Mouse (Mus musculus) lung, postnatal 0 days (tissue): ENCODE data around the gene Dennd2a. TPM values are rescaled to one million over a fixed set of nuclear protein-coding genes. Genes with fewer than 3 reads are reported as not detected.

Experiments
- ATAC-seq: fragments of 200-750 bp; cut with Nextera tagmentation; 2 replicates; pipeline ENCODE4 v1.8.0; 2017; ENCODE audit warnings: moderate library complexity
- DNase-seq: peaks from one replicate; pipeline ENCODE4 v3.0.0-alpha.2; 2016; ENCODE audit warnings: low spot score
- H3K27ac ChIP-seq: fragments of 300-500 bp; sonication (generic); 2 replicates; pipeline ENCODE4 v1.5.1; 2014; ENCODE audit warnings: antibody characterized with exemption, mild to moderate bottlenecking, low read length, mixed read lengths
- H3K27me3 ChIP-seq: fragments of 300-500 bp; sonication (generic); replicated peaks from 2 replicates; pipeline ENCODE4 v1.6.1; 2014; ENCODE audit warnings: low read length, mixed read lengths; ENCODE audit not compliant: insufficient read depth
- H3K36me3 ChIP-seq: fragments of 300-500 bp; sonication (generic); 2 replicates; pipeline ENCODE4 v1.6.1; 2014; ENCODE audit warnings: low read length, mixed read lengths; ENCODE audit not compliant: insufficient read depth
- H3K4me1 ChIP-seq: fragments of 300-500 bp; sonication (generic); 2 replicates; pipeline ENCODE4 v1.6.1; 2014; ENCODE audit warnings: antibody characterized with exemption, low read depth, low read length, mixed read lengths; ENCODE audit not compliant: insufficient read depth
- H3K4me2 ChIP-seq: fragments of 300-500 bp; sonication (generic); replicated peaks from 2 replicates; pipeline ENCODE4 v1.6.1; 2014; ENCODE audit warnings: low read depth, mild to moderate bottlenecking, low read length, moderate library complexity, mixed read lengths
- H3K4me3 ChIP-seq: fragments of 300-500 bp; sonication (generic); 2 replicates; pipeline ENCODE4 v1.5.1; 2014; ENCODE audit warnings: low read depth, low read length
- H3K9ac ChIP-seq: fragments of 300-500 bp; sonication (generic); replicated peaks from 2 replicates; pipeline ENCODE4 v1.6.1; 2014; ENCODE audit warnings: low read depth, mild to moderate bottlenecking
- H3K9me3 ChIP-seq: fragments of 300-500 bp; sonication (generic); 2 replicates; pipeline ENCODE4 v1.6.1; 2016; ENCODE audit warnings: low read length, mixed read lengths
- CTCF ChIP-seq: IDR thresholded peaks from 2 replicates; pipeline ENCODE4 v1.5.1; 2016; ENCODE audit warnings: antibody characterized with exemption, mild to moderate bottlenecking
- EP300 ChIP-seq: IDR thresholded peaks from 2 replicates; pipeline ENCODE4 v1.6.1; 2016; ENCODE audit warnings: antibody characterized with exemption, mild to moderate bottlenecking, control low read depth
- WGBS: fragments of 180-500 bp; shearing (Covaris S2); extraction: QIAGEN DNeasy Blood & Tissue Kit; methylation state at CpG from one replicate; pipeline ENCODE4 v1.1.7; 2014; 5-methylcytosine and 5-hydroxymethylcytosine counted together
- polyA plus RNA-seq: library from polyadenylated mRNA; unstranded; fragments of >200 nt; fragmentation: Nextera tagmentation; extraction: Ambion mirVana; gene quantifications from 2 replicates; pipeline ENCODE4 v1.2.1, GENCODE M21; 2015

Dennd2a gene
- 13.4 and 13.8 TPM in 2 replicates for polyA plus RNA-seq

GRCm38 (mm10) chr6:39557723-39558261 lies at the start of gene Dennd2a:
Gene Dennd2a (minus strand): TSS chr6:39557867.
- peak; percentile 90 for DNase-seq
- TF ChIP-seq EP300 (no peak), CTCF (no peak)
- Histone ChIP-seq H3K4me3 (peak within 1 kb of the TSS; percentile 79), H3K27ac (peak within 1 kb of the TSS; percentile 67), H3K4me2 (peak within 1 kb of the TSS; percentile 89), H3K36me3 (no peaks in the 10 kb centered on the region), H3K4me1 (peaks cover 11% of the 10 kb centered on the region; the same call in 1 of the 2 replicates), H3K9ac (peak within 1 kb of the TSS; percentile 76), H3K9me3 (no peaks in the 10 kb centered on the region), H3K27me3 (no peaks in the 10 kb centered on the region)
- WGBS, result 4% methylated on average over 35 of the region's 50 CpGs
- peak; percentile 79 for ATAC-seq

- no peak overlapping the region for H3K9ac ChIP-seq
- no peaks in the 10 kb centered on the region for H3K27me3 ChIP-seq
- DNase-seq (no peak), ATAC-seq (no peak)
- no peaks in the 10 kb centered on the region for H3K4me1 ChIP-seq
- H3K9me3 ChIP-seq, result no peaks in the 10 kb centered on the region
- H3K36me3 ChIP-seq, result peaks cover 3% of the 10 kb centered on the region; the same call in 1 of the 2 replicates
- no peak overlapping the region for H3K27ac ChIP-seq
- no peak overlapping the region for H3K4me3 ChIP-seq
- TF ChIP-seq CTCF (no peak), EP300 (no peak)
- no peak overlapping the region for H3K4me2 ChIP-seq
- 63% methylated on average over 5 of the region's 5 CpGs for WGBS
Observed at GRCm38 (mm10) chr6:39607365-39607764, 49.7 kb upstream of the Dennd2a start.

GRCm38 (mm10) chr6:39606862-39607261 lies 49.2 kb upstream of the Dennd2a start:
- no peak overlapping the region for H3K4me2 ChIP-seq
- no peak overlapping the region for H3K4me3 ChIP-seq
- TF ChIP-seq EP300 (no peak), CTCF (no peak)
- ATAC-seq (no peak), DNase-seq (no peak)
- no peak overlapping the region for H3K9ac ChIP-seq
- no peaks in the 10 kb centered on the region for H3K4me1 ChIP-seq
- H3K36me3 ChIP-seq, result peaks cover 3% of the 10 kb centered on the region; the same call in 1 of the 2 replicates
- 54% methylated on average over 3 of the region's 3 CpGs for WGBS
- H3K27me3 ChIP-seq, result no peaks in the 10 kb centered on the region
- H3K27ac ChIP-seq, result no peak overlapping the region
- no peaks in the 10 kb centered on the region for H3K9me3 ChIP-seq

GRCm38 (mm10) chr6:39606056-39606455 lies 48.4 kb upstream of the Dennd2a start:
- DNase-seq (peak; percentile 76), ATAC-seq (peak; percentile 32; the same call in 1 of the 2 replicates)
- no peaks in the 10 kb centered on the region for H3K4me1 ChIP-seq
- H3K36me3 ChIP-seq, result peaks cover 3% of the 10 kb centered on the region; the same call in 1 of the 2 replicates
- no peaks in the 10 kb centered on the region for H3K9me3 ChIP-seq
- TF ChIP-seq CTCF (no peak), EP300 (no peak)
- no peak overlapping the region for H3K9ac ChIP-seq
- H3K4me2 ChIP-seq, result no peak overlapping the region
- H3K27me3 ChIP-seq, result no peaks in the 10 kb centered on the region
- H3K27ac ChIP-seq, result no peak overlapping the region
- no peak overlapping the region for H3K4me3 ChIP-seq
- 50% methylated on average over 6 of the region's 6 CpGs for WGBS

GRCm38 (mm10) chr6:39604565-39604964 lies 46.9 kb upstream of the Dennd2a start:
- H3K9me3 ChIP-seq, result no peaks in the 10 kb centered on the region
- no peak for ATAC-seq
- no peak for DNase-seq
- no peak overlapping the region for H3K4me3 ChIP-seq
- H3K4me1 ChIP-seq, result no peaks in the 10 kb centered on the region
- peaks cover 8% of the 10 kb centered on the region; the same call in 1 of the 2 replicates for H3K36me3 ChIP-seq
- no peak overlapping the region for H3K4me2 ChIP-seq
- no peaks in the 10 kb centered on the region for H3K27me3 ChIP-seq
- no peak for TF ChIP-seq EP300
- no peak for TF ChIP-seq CTCF
- no peak overlapping the region for H3K9ac ChIP-seq
- 70% methylated on average over 5 of the region's 5 CpGs for WGBS
- H3K27ac ChIP-seq, result no peak overlapping the region

GRCm38 (mm10) chr6:39601828-39602227 lies 44.2 kb upstream of the Dennd2a start:
- H3K36me3 ChIP-seq, result peaks cover 19% of the 10 kb centered on the region; the same call in 1 of the 2 replicates
- ATAC-seq (no peak), DNase-seq (no peak)
- 76% methylated on average over 3 of the region's 3 CpGs for WGBS
- H3K9me3 ChIP-seq, result no peaks in the 10 kb centered on the region
- no peak overlapping the region for H3K4me3 ChIP-seq
- H3K9ac ChIP-seq, result no peak overlapping the region
- H3K4me1 ChIP-seq, result no peaks in the 10 kb centered on the region
- H3K27ac ChIP-seq, result no peak overlapping the region
- H3K27me3 ChIP-seq, result no peaks in the 10 kb centered on the region
- no peak for TF ChIP-seq CTCF
- no peak for TF ChIP-seq EP300
- H3K4me2 ChIP-seq, result no peak overlapping the region
